Mouse (Mus musculus) heart, embryonic 16.5 days (tissue): ENCODE results near the gene Efnb3. TPM values are rescaled to one million over a fixed set of nuclear protein-coding genes. Genes with fewer than 3 reads are reported as not detected.

Source experiments
- ATAC-seq: fragments of 200-750 bp; cut with Nextera tagmentation; replicated peaks from 2 replicates; pipeline ENCODE4 v1.8.0; 2017; ENCODE audit warnings: moderate number of reproducible peaks; ENCODE audit not compliant: insufficient read depth, low FRiP score; ENCODE audit errors: extremely low read depth
- H3K27ac ChIP-seq: fragments of 300-500 bp; sonication (generic); 2 replicates; pipeline ENCODE4 v1.5.1; 2014; ENCODE audit warnings: mild to moderate bottlenecking, low read length, control low read depth, moderate library complexity
- H3K27me3 ChIP-seq: fragments of 300-500 bp; sonication (generic); 2 replicates; pipeline ENCODE4 v1.6.1; 2014; ENCODE audit warnings: low read length, mixed read lengths; ENCODE audit not compliant: control insufficient read depth, insufficient read depth
- H3K36me3 ChIP-seq: fragments of 300-500 bp; sonication (generic); 2 replicates; pipeline ENCODE4 v1.6.1; 2014; ENCODE audit not compliant: control insufficient read depth, insufficient read depth
- H3K4me1 ChIP-seq: fragments of 300-500 bp; sonication (generic); 2 replicates; pipeline ENCODE4 v1.6.1; 2014; ENCODE audit warnings: low read length, mixed read lengths; ENCODE audit not compliant: control insufficient read depth, insufficient read depth
- H3K4me2 ChIP-seq: fragments of 300-500 bp; sonication (generic); 2 replicates; pipeline ENCODE4 v1.6.1; 2014; ENCODE audit warnings: low read depth, mild to moderate bottlenecking, control low read depth, low read length
- H3K4me3 ChIP-seq: fragments of 300-500 bp; sonication (generic); 2 replicates; pipeline ENCODE4 v1.5.1; 2014; ENCODE audit warnings: mild to moderate bottlenecking, control low read depth, low read length
- H3K9ac ChIP-seq: fragments of 300-500 bp; sonication (generic); 2 replicates; pipeline ENCODE4 v1.6.1; 2014; ENCODE audit warnings: low read length, control low read depth
- H3K9me3 ChIP-seq: fragments of 300-500 bp; sonication (generic); replicated peaks from 2 replicates; pipeline ENCODE4 v1.6.1; 2016; ENCODE audit warnings: low read length; ENCODE audit not compliant: control insufficient read depth
- WGBS: fragments of 180-500 bp; shearing (Covaris S2); extraction: QIAGEN DNeasy Blood & Tissue Kit; methylation state at CpG from one replicate; pipeline ENCODE4 v1.1.7; 2014; 5-methylcytosine and 5-hydroxymethylcytosine counted together
- polyA plus RNA-seq: library from polyadenylated mRNA; unstranded; fragments of >200 nt; fragmentation: Nextera tagmentation; extraction: Ambion mirVana; gene quantifications from 2 replicates; pipeline ENCODE4 v1.2.1, GENCODE M21; 2015

Efnb3 gene
- polyA plus RNA-seq, 1 experiment from 2014 or later: 49.9 TPM

- no peaks in the 10 kb centered on the region for H3K27me3 ChIP-seq
- H3K4me3 ChIP-seq: peak within 1 kb of the TSS; percentile 88
- WGBS: 0% methylated on average over 13 of the region's 13 CpGs
- peak within 1 kb of the TSS; percentile 96 for H3K27ac ChIP-seq
- H3K4me2 ChIP-seq: peak within 1 kb of the TSS; percentile 79
- peak; percentile 68 for ATAC-seq
- H3K4me1 ChIP-seq: peaks cover 24% of the 10 kb centered on the region
- H3K9ac ChIP-seq: peak within 1 kb of the TSS; percentile 81
- no peaks in the 10 kb centered on the region for H3K9me3 ChIP-seq
- peaks cover 2% of the 10 kb centered on the region; the same call in 1 of the 2 replicates for H3K36me3 ChIP-seq
Measured at GRCm38 (mm10) chr11:69580091-69580514, 20.1 kb upstream of the Efnb3 start, which contains the start of the genes Wrap53 and Trp53. Gene Wrap53 (minus strand): TSS chr11:69580255. Gene Trp53 (plus strand): TSS chr11:69580359.

GRCm38 (mm10) chr11:69579128-69580017 lies 19.4 kb upstream of the Efnb3 start:
- Histone ChIP-seq H3K4me3 (peak overlapping the region; percentile 88), H3K4me1 (peaks cover 24% of the 10 kb centered on the region), H3K27me3 (no peaks in the 10 kb centered on the region), H3K4me2 (peak overlapping the region; percentile 79), H3K36me3 (peaks cover 2% of the 10 kb centered on the region; the same call in 1 of the 2 replicates), H3K9me3 (no peaks in the 10 kb centered on the region), H3K27ac (peak overlapping the region; percentile 96), H3K9ac (peak overlapping the region; percentile 81)
- peak; percentile 85 for ATAC-seq
- WGBS: under 1% methylated on average over 39 of the region's 39 CpGs

GRCm38 (mm10) chr11:69578301-69578700 lies 18.3 kb upstream of the Efnb3 start:
- peaks cover 24% of the 10 kb centered on the region for H3K4me1 ChIP-seq
- no peaks in the 10 kb centered on the region for H3K27me3 ChIP-seq
- peak overlapping the region; percentile 81 for H3K9ac ChIP-seq
- peak overlapping the region; percentile 79 for H3K4me2 ChIP-seq
- H3K9me3 ChIP-seq: no peaks in the 10 kb centered on the region
- ATAC-seq: no peak
- H3K27ac ChIP-seq: no peak overlapping the region
- H3K4me3 ChIP-seq: peak overlapping the region; percentile 88
- H3K36me3 ChIP-seq: no peaks in the 10 kb centered on the region
- WGBS: 8% methylated on average over 15 of the region's 15 CpGs

- no peak overlapping the region for H3K4me3 ChIP-seq
- H3K36me3 ChIP-seq: no peaks in the 10 kb centered on the region
- H3K27ac ChIP-seq: no peak overlapping the region
- no peaks in the 10 kb centered on the region for H3K27me3 ChIP-seq
- WGBS: 66% methylated on average over 5 of the region's 5 CpGs
- H3K4me2 ChIP-seq: no peak overlapping the region
- H3K9ac ChIP-seq: no peak overlapping the region
- peaks cover 17% of the 10 kb centered on the region for H3K4me1 ChIP-seq
- no peaks in the 10 kb centered on the region for H3K9me3 ChIP-seq
- ATAC-seq: no peak
Measured at GRCm38 (mm10) chr11:69576307-69576706, 16.3 kb upstream of the Efnb3 start.

GRCm38 (mm10) chr11:69575220-69575619 lies 15.2 kb upstream of the Efnb3 start:
- no peak overlapping the region for H3K4me3 ChIP-seq
- no peaks in the 10 kb centered on the region for H3K27me3 ChIP-seq
- ATAC-seq: no peak
- no peak overlapping the region for H3K27ac ChIP-seq
- WGBS: 47% methylated on average over 3 of the region's 3 CpGs
- peaks cover 6% of the 10 kb centered on the region; the same call in 1 of the 2 replicates for H3K36me3 ChIP-seq
- H3K9ac ChIP-seq: no peak overlapping the region
- H3K4me2 ChIP-seq: no peak overlapping the region
- H3K4me1 ChIP-seq: peaks cover 17% of the 10 kb centered on the region
- no peaks in the 10 kb centered on the region for H3K9me3 ChIP-seq

- no peak overlapping the region for H3K9ac ChIP-seq
- peaks cover 21% of the 10 kb centered on the region for H3K4me1 ChIP-seq
- H3K4me2 ChIP-seq: no peak overlapping the region
- no peak overlapping the region for H3K27ac ChIP-seq
- H3K9me3 ChIP-seq: no peaks in the 10 kb centered on the region
- peaks cover 12% of the 10 kb centered on the region; the same call in 1 of the 2 replicates for H3K36me3 ChIP-seq
- ATAC-seq: no peak
- 65% methylated on average over 8 of the region's 8 CpGs for WGBS
- H3K4me3 ChIP-seq: no peak overlapping the region
- H3K27me3 ChIP-seq: no peaks in the 10 kb centered on the region
Measured at GRCm38 (mm10) chr11:69565131-69565530, 5.1 kb upstream of the Efnb3 start.

GRCm38 (mm10) chr11:69564391-69564790 lies 4.4 kb upstream of the Efnb3 start:
- Histone ChIP-seq H3K27me3 (no peaks in the 10 kb centered on the region), H3K4me2 (no peak overlapping the region), H3K9ac (no peak overlapping the region), H3K4me1 (peaks cover 25% of the 10 kb centered on the region), H3K27ac (no peak overlapping the region), H3K9me3 (no peaks in the 10 kb centered on the region), H3K36me3 (peaks cover 12% of the 10 kb centered on the region; the same call in 1 of the 2 replicates), H3K4me3 (no peak overlapping the region)
- no peak for ATAC-seq
- WGBS: 57% methylated on average over 3 of the region's 3 CpGs

- no peaks in the 10 kb centered on the region for H3K27me3 ChIP-seq
- no peak overlapping the region for H3K4me2 ChIP-seq
- H3K9me3 ChIP-seq: no peaks in the 10 kb centered on the region
- WGBS: 56% methylated on average over 13 of the region's 13 CpGs
- no peak for ATAC-seq
- H3K4me3 ChIP-seq: no peak overlapping the region
- H3K4me1 ChIP-seq: peaks cover 27% of the 10 kb centered on the region
- no peak overlapping the region for H3K27ac ChIP-seq
- H3K36me3 ChIP-seq: peaks cover 12% of the 10 kb centered on the region; the same call in 1 of the 2 replicates
- no peak overlapping the region for H3K9ac ChIP-seq
Measured at GRCm38 (mm10) chr11:69563373-69563772, 3.4 kb upstream of the Efnb3 start.
